Mouse (Mus musculus) hindbrain, embryonic 13.5 days (tissue): ENCODE data around the gene Eepd1. TPM values are rescaled to one million over a fixed set of nuclear protein-coding genes. Genes with fewer than 3 reads are reported as not detected.

Source experiments
- ATAC-seq: fragments of 200-750 bp; cut with Nextera tagmentation; 2 replicates; pipeline ENCODE4 v1.8.0; 2017; ENCODE audit warnings: moderate TSS enrichment; ENCODE audit not compliant: low FRiP score
- H3K27ac ChIP-seq: fragments of 300-500 bp; sonication (generic); 2 replicates; pipeline ENCODE4 v1.5.1; 2015; ENCODE audit warnings: inconsistent platforms, mild to moderate bottlenecking, moderate library complexity
- H3K27me3 ChIP-seq: fragments of 300-500 bp; sonication (generic); 2 replicates; pipeline ENCODE4 v1.6.1; 2015; ENCODE audit warnings: mild to moderate bottlenecking, inconsistent platforms
- H3K36me3 ChIP-seq: fragments of 300-500 bp; sonication (generic); 2 replicates; pipeline ENCODE4 v1.6.1; 2015; ENCODE audit warnings: mild to moderate bottlenecking, inconsistent platforms
- H3K4me1 ChIP-seq: fragments of 300-500 bp; sonication (generic); replicated peaks from 2 replicates; pipeline ENCODE4 v1.6.1; 2015; ENCODE audit warnings: inconsistent platforms
- H3K4me2 ChIP-seq: fragments of 300-500 bp; sonication (generic); 2 replicates; pipeline ENCODE4 v1.6.1; 2015; ENCODE audit warnings: inconsistent platforms, mild to moderate bottlenecking, moderate library complexity
- H3K4me3 ChIP-seq: fragments of 300-500 bp; sonication (generic); 2 replicates; pipeline ENCODE4 v1.5.1; 2015; ENCODE audit warnings: mild to moderate bottlenecking, inconsistent platforms
- H3K9ac ChIP-seq: fragments of 300-500 bp; sonication (generic); 2 replicates; pipeline ENCODE4 v1.6.1; 2015; ENCODE audit warnings: mild to moderate bottlenecking, inconsistent platforms
- H3K9me3 ChIP-seq: fragments of 300-500 bp; sonication (generic); 2 replicates; pipeline ENCODE4 v1.6.1; 2016; ENCODE audit warnings: inconsistent platforms
- WGBS: fragments of 180-500 bp; shearing (Covaris S2); methylation state at CpG from one replicate; pipeline ENCODE4 v1.1.7; 2015; 5-methylcytosine and 5-hydroxymethylcytosine counted together
- polyA plus RNA-seq: library from polyadenylated mRNA; unstranded; fragments of >200 nt; fragmentation: Nextera tagmentation; extraction: Ambion mirVana; gene quantifications from 2 replicates; pipeline ENCODE4 v1.2.1, GENCODE M21; 2015

Gene Eepd1
- polyA plus RNA-seq, 1 experiment from 2014 or later = 8.0 TPM

DNA sequence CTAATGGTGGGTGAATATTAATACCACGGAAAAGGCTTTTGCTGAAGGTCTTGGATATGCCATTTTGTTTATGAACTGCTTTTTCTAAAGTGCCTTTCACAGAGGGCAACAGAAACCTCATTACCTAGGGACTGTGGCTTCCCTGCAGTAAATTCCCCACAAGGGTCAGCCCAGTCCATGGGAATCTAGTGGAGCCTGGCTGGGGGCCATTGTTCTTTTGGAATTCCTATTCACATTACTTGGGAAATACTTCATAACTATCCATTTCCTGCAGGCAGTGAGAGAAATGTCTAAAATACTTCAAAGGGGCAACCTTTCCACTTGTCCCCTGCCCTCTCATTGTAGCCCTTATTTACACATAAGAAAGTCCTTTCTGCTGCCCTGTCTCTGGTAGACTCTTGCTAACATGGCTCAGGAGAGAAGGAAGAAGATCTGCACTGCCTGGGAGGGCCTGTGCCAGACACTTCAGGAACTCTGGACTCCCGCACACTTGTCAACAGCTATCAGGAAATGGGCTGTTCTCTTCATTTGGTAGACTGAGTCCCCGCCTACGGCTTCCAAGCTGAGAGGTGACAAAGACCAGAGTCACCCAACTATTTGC is 111.1 kb downstream of the Eepd1 start:
- Histone ChIP-seq H3K4me1 (0 out of 2 replicates have a peak, but pooled peaks cover 5% of the 10 kb centered on the region), H3K4me2 (no peak overlapping the region), H3K9ac (no peak overlapping the region), H3K36me3 (no peaks in the 10 kb centered on the region), H3K9me3 (no peaks in the 10 kb centered on the region), H3K27me3 (no peaks in the 10 kb centered on the region), H3K4me3 (no peak overlapping the region), H3K27ac (no peak overlapping the region)
- ATAC-seq = 0 out of 2 replicates have a peak, but pooled peaks have one; percentile 21
- whole genome bisulfite sequencing = 64% methylated on average over 4 of the region's 4 CpGs

DNA sequence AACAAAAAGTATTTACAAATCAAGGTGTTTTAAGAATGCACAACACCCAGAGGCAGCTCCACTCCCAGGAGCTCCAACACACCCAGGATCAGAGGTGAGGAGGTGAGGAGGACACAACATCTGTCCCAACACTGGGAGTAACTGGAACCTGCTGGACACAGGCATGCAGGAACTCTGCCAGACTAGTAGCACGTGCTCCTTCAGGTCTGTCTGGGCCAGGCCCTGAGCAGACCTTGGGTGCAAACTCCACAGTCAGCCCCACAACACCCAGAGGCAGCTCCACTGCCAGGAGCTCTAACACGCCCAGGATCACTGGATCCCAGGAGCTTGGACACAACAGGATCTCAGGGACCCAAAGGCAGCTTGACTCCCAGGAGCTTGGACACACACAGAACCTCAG is 143.4 kb downstream of the Eepd1 start:
- Histone ChIP-seq H3K9ac (no peak overlapping the region), H3K27me3 (no peaks in the 10 kb centered on the region), H3K27ac (no peak overlapping the region), H3K4me3 (no peak overlapping the region), H3K36me3 (no peaks in the 10 kb centered on the region), H3K9me3 (no peaks in the 10 kb centered on the region), H3K4me1 (no peaks in the 10 kb centered on the region), H3K4me2 (no peak overlapping the region)
- 72% methylated on average over 2 of the region's 2 CpGs for WGBS
- no peak for ATAC-seq

DNA sequence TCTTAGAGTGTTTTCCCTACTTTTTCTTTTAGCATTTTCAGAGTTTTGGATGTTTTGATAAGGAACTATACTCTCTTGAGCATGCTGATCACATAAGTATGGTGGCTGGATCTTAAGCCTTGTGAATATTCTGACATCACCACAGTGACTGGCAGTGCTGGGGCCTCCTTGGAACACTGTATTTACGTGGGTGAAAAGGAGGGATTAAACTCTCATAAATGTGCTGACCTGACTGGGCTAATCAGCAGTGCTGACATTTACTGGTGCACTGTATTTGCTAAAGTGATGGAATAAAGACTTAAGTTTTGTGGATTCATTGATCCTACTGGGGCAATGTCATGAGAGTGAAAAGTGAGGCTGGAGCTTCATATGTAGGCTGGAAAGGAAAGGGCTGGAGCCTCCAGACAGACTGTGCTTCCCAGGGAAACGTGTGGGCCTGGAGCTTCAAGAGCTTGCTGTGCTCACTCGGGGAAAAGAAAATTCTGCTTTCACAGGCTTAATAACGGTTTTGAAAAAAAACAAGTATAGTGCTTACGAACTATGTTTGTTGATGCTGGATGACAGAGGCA is 148.3 kb downstream of the Eepd1 start:
- Histone ChIP-seq H3K9me3 (no peaks in the 10 kb centered on the region), H3K27ac (no peak overlapping the region), H3K4me1 (no peaks in the 10 kb centered on the region), H3K4me3 (no peak overlapping the region), H3K36me3 (no peaks in the 10 kb centered on the region), H3K9ac (no peak overlapping the region), H3K4me2 (no peak overlapping the region), H3K27me3 (no peaks in the 10 kb centered on the region)
- 71% methylated on average over 5 of the region's 5 CpGs for WGBS
- no peak for ATAC-seq

Other genes starting within 250 kb of the Eepd1 start
- gene Sept7, start 229.1 kb upstream of the Eepd1 start, polyA plus RNA-seq = 264 and 267 TPM in 2 replicates